Mouse (Mus musculus): Measurements from ENCODE around the gene Atp5b. TPM values are rescaled to one million over a fixed set of nuclear protein-coding genes. Genes with fewer than 3 reads are reported as not detected.
A peak's percentile ranks its signal among the peaks of the same experiment; 100 is the strongest.

Atp5b gene
- 2,116 and 2,117 TPM in 2 replicates for polyA plus RNA-seq (2015; fragmentation: Nextera tagmentation; extraction: Ambion mirVana)

DNA sequence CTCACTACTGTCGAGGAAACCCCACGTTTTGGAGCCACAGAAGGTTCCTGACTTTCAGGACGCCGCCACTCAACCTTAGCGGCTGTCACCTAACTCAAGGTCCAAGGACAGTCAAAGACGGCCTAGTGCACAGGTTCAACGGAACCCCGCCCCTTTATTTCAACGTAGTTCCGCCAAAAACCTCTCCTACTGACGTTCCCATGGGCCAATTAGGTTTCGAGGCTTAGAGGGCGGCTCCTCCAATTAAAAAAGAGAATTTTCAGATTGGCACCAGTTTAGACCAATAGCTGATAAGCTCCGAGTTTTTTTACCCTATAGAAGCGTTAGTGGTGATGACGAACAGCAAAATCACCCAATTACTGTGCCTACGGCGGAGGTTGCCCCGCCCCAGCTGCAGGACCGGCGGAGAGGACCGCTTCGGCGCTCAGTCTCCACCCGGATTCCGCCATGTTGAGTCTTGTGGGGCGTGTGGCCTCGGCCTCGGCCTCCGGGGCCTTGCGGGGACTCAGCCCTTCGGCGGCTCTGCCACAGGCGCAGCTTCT, at the start of gene Atp5b:
TSS of gene Atp5b (plus strand) at position 394 of the 542 bp plus-strand sequence.
- peak; percentile 99 for ATAC-seq (ENCODE audit: low read depth)
- peak within 1 kb of the TSS; percentile 99 for H3K9ac ChIP-seq (ENCODE audit: low read length)
- no peaks in the 10 kb centered on the region for H3K27me3 ChIP-seq (ENCODE audit: control insufficient read depth, insufficient read depth, low read depth, low read length)
- H3K4me2 ChIP-seq (ENCODE audit: low read depth, low read length), result peak within 1 kb of the TSS; percentile 73
- no peaks in the 10 kb centered on the region for H3K9me3 ChIP-seq (ENCODE audit: control insufficient read depth, low read length)
- H3K4me1 ChIP-seq (replicated peaks; ENCODE audit: control insufficient read depth, insufficient read depth, low read length), result peaks cover 9% of the 10 kb centered on the region; the same call in 1 of the 2 replicates
- H3K4me3 ChIP-seq (ENCODE audit: low read length), result peak within 1 kb of the TSS; percentile 100
- peaks cover 28% of the 10 kb centered on the region for H3K36me3 ChIP-seq (ENCODE audit: control insufficient read depth, insufficient read depth, low read length)
- WGBS, result under 1% methylated on average over 34 of the region's 34 CpGs
- peak within 1 kb of the TSS; percentile 83 for H3K27ac ChIP-seq (ENCODE audit: low read length)

GRCm38 (mm10) chr10:128036746-128037425, 46.2 kb upstream of the Atp5b start:
- peak overlapping the region; percentile 82 for H3K4me2 ChIP-seq (ENCODE audit: low read depth, low read length)
- 2% methylated on average over 10 of the region's 10 CpGs for WGBS
- H3K27me3 ChIP-seq (ENCODE audit: control insufficient read depth, insufficient read depth, low read depth, low read length), result no peaks in the 10 kb centered on the region
- peaks cover 10% of the 10 kb centered on the region for H3K4me1 ChIP-seq (replicated peaks; ENCODE audit: control insufficient read depth, insufficient read depth, low read length)
- peak; percentile 13; the same call in 1 of the 2 replicates for ATAC-seq (ENCODE audit: low read depth)
- peak overlapping the region; percentile 96 for H3K27ac ChIP-seq (ENCODE audit: low read length)
- no peaks in the 10 kb centered on the region for H3K9me3 ChIP-seq (ENCODE audit: control insufficient read depth, low read length)
- peak overlapping the region; percentile 83 for H3K4me3 ChIP-seq (ENCODE audit: low read length)
- H3K36me3 ChIP-seq (ENCODE audit: control insufficient read depth, insufficient read depth, low read length), result peaks cover 17% of the 10 kb centered on the region
- peak overlapping the region; percentile 100 for H3K9ac ChIP-seq (ENCODE audit: low read length)

GRCm38 (mm10) chr10:128037921-128038320, 45.2 kb upstream of the Atp5b start:
- Histone ChIP-seq H3K27me3 (ENCODE audit: control insufficient read depth, insufficient read depth, low read depth, low read length) (no peaks in the 10 kb centered on the region), H3K4me2 (ENCODE audit: low read depth, low read length) (no peak overlapping the region), H3K9ac (ENCODE audit: low read length) (no peak overlapping the region), H3K4me1 (replicated peaks; ENCODE audit: control insufficient read depth, insufficient read depth, low read length) (peaks cover 10% of the 10 kb centered on the region), H3K27ac (ENCODE audit: low read length) (no peak overlapping the region), H3K4me3 (ENCODE audit: low read length) (no peak overlapping the region), H3K36me3 (ENCODE audit: control insufficient read depth, insufficient read depth, low read length) (peaks cover 17% of the 10 kb centered on the region), H3K9me3 (ENCODE audit: control insufficient read depth, low read length) (no peaks in the 10 kb centered on the region)
- WGBS, result 65% methylated on average over 3 of the region's 3 CpGs
- ATAC-seq (ENCODE audit: low read depth), result no peak

DNA sequence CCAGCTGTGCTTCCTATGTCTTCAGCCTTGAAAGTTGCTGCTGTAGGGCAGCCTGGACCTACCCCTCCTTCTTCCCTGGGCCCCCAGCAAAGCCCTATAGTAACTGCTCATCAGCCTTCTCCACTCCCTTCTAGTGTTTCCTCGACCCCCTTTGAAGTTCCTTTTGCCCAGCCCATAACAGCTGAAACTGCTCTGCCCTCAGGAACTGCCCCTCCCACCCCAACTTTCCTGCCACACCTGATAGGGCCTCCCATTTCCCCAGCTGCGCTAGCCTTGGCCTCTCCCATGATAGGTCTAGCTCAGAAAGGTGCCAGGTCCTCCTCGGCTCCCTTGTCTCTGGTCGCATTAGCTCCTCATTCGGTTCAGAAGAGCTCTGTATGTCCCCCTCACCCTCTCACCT, 43.9 kb upstream of the Atp5b start:
- Histone ChIP-seq H3K4me1 (replicated peaks; ENCODE audit: control insufficient read depth, insufficient read depth, low read length) (peaks cover 13% of the 10 kb centered on the region), H3K9ac (ENCODE audit: low read length) (no peak overlapping the region), H3K36me3 (ENCODE audit: control insufficient read depth, insufficient read depth, low read length) (peaks cover 22% of the 10 kb centered on the region)

GRCm38 (mm10) chr10:128039858-128040257, 43.2 kb upstream of the Atp5b start:
- H3K9ac ChIP-seq (ENCODE audit: low read length), result no peak overlapping the region
- H3K36me3 ChIP-seq (ENCODE audit: control insufficient read depth, insufficient read depth, low read length), result peaks cover 27% of the 10 kb centered on the region
- peaks cover 10% of the 10 kb centered on the region for H3K4me1 ChIP-seq (replicated peaks; ENCODE audit: control insufficient read depth, insufficient read depth, low read length)
- H3K27me3 ChIP-seq (ENCODE audit: control insufficient read depth, insufficient read depth, low read depth, low read length), result no peaks in the 10 kb centered on the region
- H3K4me2 ChIP-seq (ENCODE audit: low read depth, low read length), result no peak overlapping the region
- H3K9me3 ChIP-seq (ENCODE audit: control insufficient read depth, low read length), result no peaks in the 10 kb centered on the region
- H3K27ac ChIP-seq (ENCODE audit: low read length), result no peak overlapping the region
- WGBS, result 64% methylated on average over 3 of the region's 3 CpGs
- H3K4me3 ChIP-seq (ENCODE audit: low read length), result no peak overlapping the region
- no peak for ATAC-seq (ENCODE audit: low read depth)

More for the DNA sequence above, 43.9 kb upstream of the Atp5b start:
- Histone ChIP-seq H3K27ac (ENCODE audit: low read length) (no peak overlapping the region), H3K4me3 (ENCODE audit: low read length) (no peak overlapping the region), H3K4me2 (ENCODE audit: low read depth, low read length) (no peak overlapping the region), H3K27me3 (ENCODE audit: control insufficient read depth, insufficient read depth, low read depth, low read length) (no peaks in the 10 kb centered on the region), H3K9me3 (ENCODE audit: control insufficient read depth, low read length) (no peaks in the 10 kb centered on the region)
- WGBS, result 41% methylated on average over 5 of the region's 5 CpGs
- no peak for ATAC-seq (ENCODE audit: low read depth)

GRCm38 (mm10) chr10:128040293-128040692, 42.8 kb upstream of the Atp5b start:
- Histone ChIP-seq H3K27ac (ENCODE audit: low read length) (no peak overlapping the region), H3K4me1 (replicated peaks; ENCODE audit: control insufficient read depth, insufficient read depth, low read length) (peaks cover 10% of the 10 kb centered on the region), H3K36me3 (ENCODE audit: control insufficient read depth, insufficient read depth, low read length) (peaks cover 30% of the 10 kb centered on the region), H3K4me3 (ENCODE audit: low read length) (no peak overlapping the region), H3K9ac (ENCODE audit: low read length) (no peak overlapping the region), H3K27me3 (ENCODE audit: control insufficient read depth, insufficient read depth, low read depth, low read length) (no peaks in the 10 kb centered on the region), H3K9me3 (ENCODE audit: control insufficient read depth, low read length) (no peaks in the 10 kb centered on the region), H3K4me2 (ENCODE audit: low read depth, low read length) (no peak overlapping the region)
- WGBS, result 84% methylated on average over 5 of the region's 5 CpGs
- no peak for ATAC-seq (ENCODE audit: low read depth)

DNA sequence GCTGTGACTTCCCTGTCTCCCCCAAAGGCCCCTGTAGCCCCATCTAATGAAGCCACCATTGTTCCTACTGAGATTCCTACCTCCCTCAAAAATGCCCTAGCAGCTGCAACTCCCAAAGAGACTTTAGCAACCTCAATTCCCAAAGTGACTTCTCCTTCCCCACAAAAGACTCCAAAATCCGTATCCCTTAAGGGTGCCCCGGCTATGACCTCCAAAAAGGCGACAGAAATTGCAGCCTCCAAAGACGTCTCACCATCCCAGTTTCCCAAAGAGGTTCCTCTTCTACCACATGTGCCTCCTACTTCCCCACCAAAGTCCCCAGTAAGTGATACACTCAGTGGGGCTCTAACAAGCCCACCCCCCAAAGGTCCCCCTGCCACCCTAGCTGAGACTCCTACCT, 41.4 kb upstream of the Atp5b start:
- no peak overlapping the region for H3K4me3 ChIP-seq (ENCODE audit: low read length)
- no peaks in the 10 kb centered on the region for H3K27me3 ChIP-seq (ENCODE audit: control insufficient read depth, insufficient read depth, low read depth, low read length)
- H3K4me2 ChIP-seq (ENCODE audit: low read depth, low read length), result no peak overlapping the region
- H3K9ac ChIP-seq (ENCODE audit: low read length), result no peak overlapping the region
- peaks cover 43% of the 10 kb centered on the region for H3K36me3 ChIP-seq (ENCODE audit: control insufficient read depth, insufficient read depth, low read length)
- ATAC-seq (ENCODE audit: low read depth), result no peak
- H3K27ac ChIP-seq (ENCODE audit: low read length), result no peak overlapping the region
- WGBS, result 75% methylated on average over 4 of the region's 4 CpGs
- H3K9me3 ChIP-seq (ENCODE audit: control insufficient read depth, low read length), result no peaks in the 10 kb centered on the region
- H3K4me1 ChIP-seq (replicated peaks; ENCODE audit: control insufficient read depth, insufficient read depth, low read length), result peaks cover 10% of the 10 kb centered on the region

DNA sequence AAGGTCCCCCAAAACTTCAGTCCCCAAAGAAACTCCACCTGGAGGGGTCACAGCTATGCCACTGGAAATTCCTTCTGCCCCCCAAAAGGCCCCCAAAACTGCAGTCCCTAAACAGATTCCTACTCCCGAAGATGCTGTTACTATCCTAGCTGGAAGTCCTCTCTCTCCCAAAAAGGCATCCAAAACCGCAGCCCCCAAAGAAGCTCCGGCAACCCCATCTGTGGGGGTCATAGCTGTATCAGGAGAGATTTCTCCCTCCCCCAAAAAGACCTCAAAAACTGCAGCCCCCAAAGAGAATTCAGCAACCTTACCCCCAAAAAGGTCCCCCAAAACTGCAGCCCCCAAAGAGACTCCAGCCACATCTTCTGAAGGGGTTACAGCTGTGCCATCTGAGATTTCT, 40.6 kb upstream of the Atp5b start:
- peaks cover 46% of the 10 kb centered on the region for H3K36me3 ChIP-seq (ENCODE audit: control insufficient read depth, insufficient read depth, low read length)
- H3K9ac ChIP-seq (ENCODE audit: low read length), result no peak overlapping the region
- no peak overlapping the region for H3K4me3 ChIP-seq (ENCODE audit: low read length)
- H3K9me3 ChIP-seq (ENCODE audit: control insufficient read depth, low read length), result no peaks in the 10 kb centered on the region
- no peak for ATAC-seq (ENCODE audit: low read depth)
- 84% methylated on average over 3 of the region's 3 CpGs for WGBS
- no peak overlapping the region for H3K27ac ChIP-seq (ENCODE audit: low read length)
- H3K4me1 ChIP-seq (replicated peaks; ENCODE audit: control insufficient read depth, insufficient read depth, low read length), result peaks cover 5% of the 10 kb centered on the region
- no peak overlapping the region for H3K4me2 ChIP-seq (ENCODE audit: low read depth, low read length)
- no peaks in the 10 kb centered on the region for H3K27me3 ChIP-seq (ENCODE audit: control insufficient read depth, insufficient read depth, low read depth, low read length)

GRCm38 (mm10) chr10:128043041-128043835, 39.8 kb upstream of the Atp5b start:
- WGBS, result 53% methylated on average over 3 of the region's 3 CpGs
- ATAC-seq (ENCODE audit: low read depth), result 0 out of 2 replicates have a peak, but pooled peaks have one; percentile 24
- Histone ChIP-seq H3K4me3 (ENCODE audit: low read length) (no peak overlapping the region), H3K4me2 (ENCODE audit: low read depth, low read length) (no peak overlapping the region), H3K27ac (ENCODE audit: low read length) (no peak overlapping the region), H3K4me1 (replicated peaks; ENCODE audit: control insufficient read depth, insufficient read depth, low read length) (peaks cover 3% of the 10 kb centered on the region), H3K27me3 (ENCODE audit: control insufficient read depth, insufficient read depth, low read depth, low read length) (no peaks in the 10 kb centered on the region), H3K9ac (ENCODE audit: low read length) (no peak overlapping the region), H3K9me3 (ENCODE audit: control insufficient read depth, low read length) (no peaks in the 10 kb centered on the region), H3K36me3 (ENCODE audit: control insufficient read depth, insufficient read depth, low read length) (peaks cover 54% of the 10 kb centered on the region)
